Mouse (Mus musculus): Measurements from ENCODE around the gene Dsn1. TPM values are rescaled to one million over a fixed set of nuclear protein-coding genes. Genes with fewer than 3 reads are reported as not detected.

The Dsn1 gene
- total and polyA plus RNA-seq, 2 experiments from 2014 or later: 13.8 to 47.4 TPM

GRCm38 (mm10) chr2:156954463-156954862, 52.5 kb downstream of the Dsn1 start:
- TF ChIP-seq EP300 (IDR thresholded peaks at IDR 0.05; ENCODE audit: low read depth) (no peak), CTCF (IDR thresholded peaks at IDR 0.05; ENCODE audit: low read depth) (no peak)
- 92% methylated on average over 5 of the region's 5 CpGs for WGBS
- Histone ChIP-seq H3K27me3 (ENCODE audit: control insufficient read depth, insufficient read depth, low read length) (no peaks in the 10 kb centered on the region), H3K9me3 (replicated peaks; ENCODE audit: control insufficient read depth, low read length) (no peaks in the 10 kb centered on the region), H3K4me3 (ENCODE audit: low read depth, low read length) (no peak overlapping the region), H3K36me3 (replicated peaks; ENCODE audit: control insufficient read depth, insufficient read depth, low read length) (peaks cover 21% of the 10 kb centered on the region; the same call in 1 of the 2 replicates), H3K9ac (replicated peaks; ENCODE audit: low read depth, low read length) (no peak overlapping the region), H3K4me1 (ENCODE audit: control insufficient read depth, insufficient read depth) (no peaks in the 10 kb centered on the region), H3K4me2 (ENCODE audit: low read depth, low read length) (no peak overlapping the region), H3K27ac (ENCODE audit: low read depth) (no peak overlapping the region)
- ATAC-seq (ENCODE audit: insufficient read depth, low read depth) (no peak), DNase-seq (ENCODE audit: low spot score) (no peak)

GRCm38 (mm10) chr2:156951301-156952094, 55.5 kb downstream of the Dsn1 start:
- Histone ChIP-seq H3K9ac (replicated peaks; ENCODE audit: low read depth, low read length) (no peak overlapping the region), H3K4me1 (ENCODE audit: control insufficient read depth, insufficient read depth) (peaks cover 7% of the 10 kb centered on the region), H3K27ac (ENCODE audit: low read depth) (no peak overlapping the region), H3K9me3 (replicated peaks; ENCODE audit: control insufficient read depth, low read length) (no peaks in the 10 kb centered on the region), H3K4me3 (ENCODE audit: low read depth, low read length) (no peak overlapping the region), H3K4me2 (ENCODE audit: low read depth, low read length) (no peak overlapping the region), H3K27me3 (ENCODE audit: control insufficient read depth, insufficient read depth, low read length) (no peaks in the 10 kb centered on the region), H3K36me3 (replicated peaks; ENCODE audit: control insufficient read depth, insufficient read depth, low read length) (peaks cover 32% of the 10 kb centered on the region; the same call in 1 of the 2 replicates)
- 97% methylated on average over 10 of the region's 10 CpGs for WGBS
- DNase-seq (ENCODE audit: low spot score): no peak
- no peak for ATAC-seq (ENCODE audit: insufficient read depth, low read depth)
- no peak for TF ChIP-seq CTCF (IDR thresholded peaks at IDR 0.05; ENCODE audit: low read depth)
- no peak for TF ChIP-seq EP300 (IDR thresholded peaks at IDR 0.05; ENCODE audit: low read depth)

- 97% methylated on average over 3 of the region's 3 CpGs for WGBS
- H3K4me2 ChIP-seq (ENCODE audit: low read depth, low read length): no peak overlapping the region
- no peak for TF ChIP-seq EP300 (IDR thresholded peaks at IDR 0.05; ENCODE audit: low read depth)
- no peak for TF ChIP-seq CTCF (IDR thresholded peaks at IDR 0.05; ENCODE audit: low read depth)
- ATAC-seq (ENCODE audit: insufficient read depth, low read depth): no peak
- peaks cover 30% of the 10 kb centered on the region for H3K36me3 ChIP-seq (replicated peaks; ENCODE audit: control insufficient read depth, insufficient read depth, low read length)
- no peak overlapping the region for H3K27ac ChIP-seq (ENCODE audit: low read depth)
- no peak overlapping the region for H3K4me3 ChIP-seq (ENCODE audit: low read depth, low read length)
- peaks cover 7% of the 10 kb centered on the region for H3K4me1 ChIP-seq (ENCODE audit: control insufficient read depth, insufficient read depth)
- H3K9me3 ChIP-seq (replicated peaks; ENCODE audit: control insufficient read depth, low read length): no peaks in the 10 kb centered on the region
- DNase-seq (ENCODE audit: low spot score): no peak
- H3K9ac ChIP-seq (replicated peaks; ENCODE audit: low read depth, low read length): no peak overlapping the region
- no peaks in the 10 kb centered on the region for H3K27me3 ChIP-seq (ENCODE audit: control insufficient read depth, insufficient read depth, low read length)
These were observed 56.1 kb downstream of the Dsn1 start for GRCm38 (mm10) chr2:156950816-156951215.

Other genes with a start within 250 kb of the Dsn1 start
- 1,299 and 1,431 TPM in 2 replicates for gene Myl9, start 231.7 kb downstream of the Dsn1 start, total RNA-seq (2014; rRNA removed; ENCODE audit: low replicate concordance)
- 1,847 and 1,885 TPM in 2 replicates for gene Myl9, start 231.7 kb downstream of the Dsn1 start, polyA plus RNA-seq (2015; fragmentation: Nextera tagmentation; extraction: Ambion mirVana)
- gene Tgif2, start 167.1 kb downstream of the Dsn1 start, total RNA-seq (2014; rRNA removed; ENCODE audit: low replicate concordance): 19.7 and 28.3 TPM in 2 replicates
- 11.6 and 14.6 TPM in 2 replicates for gene Tgif2, start 167.1 kb downstream of the Dsn1 start, polyA plus RNA-seq (2015; fragmentation: Nextera tagmentation; extraction: Ambion mirVana)
- 0.12 TPM in 1 of 2 replicates, not detected in the other for gene 4930518I15Rik, start 149.2 kb downstream of the Dsn1 start, total RNA-seq (2014; rRNA removed; ENCODE audit: low replicate concordance)
- 3.2 and 3.8 TPM in 2 replicates for gene 4930518I15Rik, start 149.2 kb downstream of the Dsn1 start, polyA plus RNA-seq (2015; fragmentation: Nextera tagmentation; extraction: Ambion mirVana)
- 155 and 219 TPM in 2 replicates for gene Rab5if, start 144.0 kb downstream of the Dsn1 start, total RNA-seq (2014; rRNA removed; ENCODE audit: low replicate concordance)
- 186 and 188 TPM in 2 replicates for gene Rab5if, start 144.0 kb downstream of the Dsn1 start, polyA plus RNA-seq (2015; fragmentation: Nextera tagmentation; extraction: Ambion mirVana)
- gene Sla2, start 120.0 kb downstream of the Dsn1 start, total RNA-seq (2014; rRNA removed; ENCODE audit: low replicate concordance): 1.5 TPM in 1 of 2 replicates, not detected in the other
- gene Sla2, start 120.0 kb downstream of the Dsn1 start, polyA plus RNA-seq (2015; fragmentation: Nextera tagmentation; extraction: Ambion mirVana): 0.11 and 0.14 TPM in 2 replicates
- gene Ndrg3, start 15.1 kb downstream of the Dsn1 start, total RNA-seq (2014; rRNA removed; ENCODE audit: low replicate concordance): 21.9 and 27.2 TPM in 2 replicates
- gene Ndrg3, start 15.1 kb downstream of the Dsn1 start, polyA plus RNA-seq (2015; fragmentation: Nextera tagmentation; extraction: Ambion mirVana): 16.2 and 17.1 TPM in 2 replicates
- gene Soga1, start 72.1 kb upstream of the Dsn1 start, total RNA-seq (2014; rRNA removed; ENCODE audit: low replicate concordance): 21.0 and 48.5 TPM in 2 replicates
- gene Soga1, start 72.1 kb upstream of the Dsn1 start, polyA plus RNA-seq (2015; fragmentation: Nextera tagmentation; extraction: Ambion mirVana): 1.0 and 1.1 TPM in 2 replicates
- gene Tldc2, start 79.9 kb upstream of the Dsn1 start, total RNA-seq (2014; rRNA removed; ENCODE audit: low replicate concordance): not detected in 2 replicates
- gene Tldc2, start 79.9 kb upstream of the Dsn1 start, polyA plus RNA-seq (2015; fragmentation: Nextera tagmentation; extraction: Ambion mirVana): not detected in 2 replicates
- 9.0 and 22.6 TPM in 2 replicates for gene Samhd1, start 128.1 kb upstream of the Dsn1 start, total RNA-seq (2014; rRNA removed; ENCODE audit: low replicate concordance)
- gene Samhd1, start 128.1 kb upstream of the Dsn1 start, polyA plus RNA-seq (2015; fragmentation: Nextera tagmentation; extraction: Ambion mirVana): 12.1 and 13.0 TPM in 2 replicates
- 18.5 and 21.8 TPM in 2 replicates for gene Rbl1, start 197.4 kb upstream of the Dsn1 start, total RNA-seq (2014; rRNA removed; ENCODE audit: low replicate concordance)
- 6.0 and 6.9 TPM in 2 replicates for gene Rbl1, start 197.4 kb upstream of the Dsn1 start, polyA plus RNA-seq (2015; fragmentation: Nextera tagmentation; extraction: Ambion mirVana)